Mouse (Mus musculus): ENCODE data around the gene Gm4631. TPM values are rescaled to one million over a fixed set of nuclear protein-coding genes. Genes with fewer than 3 reads are reported as not detected.

Gm4631 gene
- 6.9 and 8.0 TPM in 2 replicates for polyA plus RNA-seq (2015; fragmentation: Nextera tagmentation; extraction: Ambion mirVana)

DNA sequence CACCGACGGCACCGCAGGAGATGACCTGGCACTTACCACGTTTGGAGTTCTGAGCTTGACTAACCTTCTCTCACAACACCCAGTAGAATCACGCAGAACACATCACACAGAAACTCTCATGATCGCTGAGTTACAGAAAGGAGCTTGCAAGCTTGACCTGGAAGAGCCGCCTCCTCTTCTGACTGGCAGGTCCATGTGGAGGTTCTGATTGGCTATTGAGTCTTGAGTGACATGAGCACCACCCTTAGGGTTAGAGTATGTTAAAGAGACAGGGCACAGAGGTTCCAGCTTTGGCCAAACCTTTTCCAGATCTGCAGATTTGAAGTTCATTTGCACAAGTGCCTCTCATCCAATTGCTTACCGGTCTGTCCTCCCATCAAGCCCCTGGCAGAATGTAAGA lies at the start of gene Gm4631:
Gene Gm4631 (minus strand): TSS at position 101 of the 400 bp plus-strand sequence.

DNA sequence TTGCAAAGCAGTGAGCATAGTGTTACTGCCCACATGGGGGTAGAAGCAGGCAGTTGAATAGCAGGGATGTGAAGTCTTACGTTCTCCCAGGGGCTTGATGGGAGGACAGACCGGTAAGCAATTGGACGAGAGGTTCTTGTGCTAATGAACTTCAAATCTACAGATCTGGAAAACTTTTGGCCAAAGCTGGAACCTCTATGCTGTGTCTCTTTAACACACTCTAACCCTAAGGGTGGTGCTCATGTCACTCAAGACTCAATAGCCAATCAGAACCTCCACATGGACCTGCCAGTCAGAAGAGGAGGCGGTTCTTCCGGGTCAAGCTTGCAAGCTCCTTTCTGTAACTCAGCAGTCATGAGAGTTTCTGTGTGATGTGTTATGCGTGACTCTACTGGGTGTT lies 34.1 kb upstream of the Gm4631 start, which contains the start of gene Zfp968:
Gene Zfp968 (plus strand): TSS at position 301 of the 400 bp plus-strand sequence.

DNA sequence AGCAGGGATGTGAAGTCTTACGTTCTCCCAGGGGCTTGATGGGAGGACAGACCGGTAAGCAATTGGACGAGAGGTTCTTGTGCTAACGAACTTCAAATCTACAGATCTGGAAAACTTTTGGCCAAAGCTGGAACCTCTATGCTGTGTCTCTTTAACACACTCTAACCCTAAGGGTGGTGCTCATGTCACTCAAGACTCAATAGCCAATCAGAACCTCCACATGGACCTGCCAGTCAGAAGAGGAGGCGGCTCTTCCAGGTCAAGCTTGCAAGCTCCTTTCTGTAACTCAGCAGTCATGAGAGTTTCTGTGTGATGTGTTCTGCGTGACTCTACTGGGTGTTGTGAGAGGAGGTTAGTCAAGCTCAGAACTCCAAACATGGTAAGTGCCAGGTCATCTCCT lies 63.2 kb downstream of the Gm4631 start, which contains the start of gene Gm14440:
Gene Gm14440 (plus strand): TSS at position 301 of the 400 bp plus-strand sequence.

Other genes with a start within 250 kb of the Gm4631 start
- 7.9 and 12.0 TPM in 2 replicates for gene Gm14399, start 196.2 kb downstream of the Gm4631 start, polyA plus RNA-seq (2015; fragmentation: Nextera tagmentation; extraction: Ambion mirVana)
- gene Gm14443, start 162.3 kb downstream of the Gm4631 start, polyA plus RNA-seq (2015; fragmentation: Nextera tagmentation; extraction: Ambion mirVana): 0.20 and 0.21 TPM in 2 replicates
- gene Gm14391, start 131.3 kb downstream of the Gm4631 start, polyA plus RNA-seq (2015; fragmentation: Nextera tagmentation; extraction: Ambion mirVana): 2.5 and 6.5 TPM in 2 replicates
- gene Gm14440, start 63.1 kb downstream of the Gm4631 start, polyA plus RNA-seq (2015; fragmentation: Nextera tagmentation; extraction: Ambion mirVana): 1.4 and 8.6 TPM in 2 replicates
- gene Zfp968, start 34.2 kb upstream of the Gm4631 start, polyA plus RNA-seq (2015; fragmentation: Nextera tagmentation; extraction: Ambion mirVana): 7.8 and 8.1 TPM in 2 replicates
- 21.6 and 26.3 TPM in 2 replicates for gene Gm4724, start 97.6 kb upstream of the Gm4631 start, polyA plus RNA-seq (2015; fragmentation: Nextera tagmentation; extraction: Ambion mirVana)
- 7.8 and 9.7 TPM in 2 replicates for gene Zfp965, start 131.8 kb upstream of the Gm4631 start, polyA plus RNA-seq (2015; fragmentation: Nextera tagmentation; extraction: Ambion mirVana)